Mouse (Mus musculus) MEL (cell line): ENCODE measurements around the gene Polr3gl. TPM values are rescaled to one million over a fixed set of nuclear protein-coding genes. Genes with fewer than 3 reads are reported as not detected.

Experiments used
- DNase-seq: peaks from one replicate; pipeline ENCODE4 v3.0.0; 2011; ENCODE audit warnings: low read depth, low spot score
- H3K27ac ChIP-seq: 2 replicates; pipeline ENCODE4 v1.5.1; 2012; ENCODE audit warnings: low read depth, mild to moderate bottlenecking, control low read depth, low read length, moderate library complexity; ENCODE audit not compliant: control insufficient read depth
- H3K27me3 ChIP-seq, 2 experiments: fragments of 150-350 bp in 1 of 2; sonication (generic) in 1 of 2; 2 replicates each; pipeline ENCODE4 v1.6.1; 2012; ENCODE audit warnings: low read length in 2 of 2, mild to moderate bottlenecking in 2 of 2, improper control_type of control experiment in 1 of 2, moderate library complexity in 1 of 2; ENCODE audit not compliant: insufficient read depth in 2 of 2, control insufficient read depth in 1 of 2
- H3K36me3 ChIP-seq, 2 experiments: 2 replicates each; pipeline ENCODE4 v1.6.1; 2012 to 2014; ENCODE audit warnings: low read length in 2 of 2, improper control_type of control experiment in 1 of 2, inconsistent platforms in 1 of 2, mild to moderate bottlenecking in 1 of 2; ENCODE audit not compliant: insufficient read depth in 2 of 2, control insufficient read depth in 1 of 2
- H3K4me1 ChIP-seq, 2 experiments: fragments of 150-350 bp in 1 of 2; sonication (generic) in 1 of 2; 2 replicates each; pipeline ENCODE4 v1.6.1; 2012; ENCODE audit warnings: low read length in 2 of 2, improper control_type of control experiment in 1 of 2, mild to moderate bottlenecking in 1 of 2; ENCODE audit not compliant: insufficient read depth in 2 of 2, control insufficient read depth in 1 of 2
- H3K4me3 ChIP-seq, 2 experiments: fragments of 150-350 bp in 1 of 2; sonication (generic) in 1 of 2; 2 replicates each; pipeline ENCODE4 v1.5.1; 2012; ENCODE audit warnings: low read depth in 2 of 2, low read length in 2 of 2, mild to moderate bottlenecking in 2 of 2, moderate library complexity in 2 of 2, control low read depth in 1 of 2, improper control_type of control experiment in 1 of 2; ENCODE audit not compliant: control insufficient read depth in 1 of 2, insufficient read depth in 1 of 2
- H3K79me2 ChIP-seq: 2 replicates; pipeline ENCODE4 v1.6.1; 2012; ENCODE audit warnings: mild to moderate bottlenecking, low read length, moderate library complexity; ENCODE audit not compliant: control insufficient read depth, poor library complexity, insufficient read depth
- H3K9ac ChIP-seq: 2 replicates; pipeline ENCODE4 v1.6.1; 2012; ENCODE audit warnings: low read depth, mild to moderate bottlenecking, control low read depth, low read length, moderate library complexity; ENCODE audit not compliant: control insufficient read depth, poor library complexity, severe bottlenecking
- H3K9me3 ChIP-seq: fragments of 150-350 bp; sonication (generic); replicated peaks from 2 replicates; pipeline ENCODE4 v1.6.1; 2012; ENCODE audit warnings: mild to moderate bottlenecking, low read length, improper control_type of control experiment, moderate library complexity; ENCODE audit not compliant: insufficient read depth
- CTCF ChIP-seq, 3 experiments: IDR thresholded peaks in 2 of 3; conservative IDR thresholded peaks in 1 of 3; 2 replicates each; pipeline ENCODE4 v1.5.1; 2011 to 2012; ENCODE audit warnings: low read length in 3 of 3, low read depth in 2 of 3, mild to moderate bottlenecking in 2 of 3, improper control_type of control experiment in 1 of 3, inconsistent platforms in 1 of 3, mixed read lengths in 1 of 3, moderate library complexity in 1 of 3; ENCODE audit not compliant: control insufficient read depth in 1 of 3, insufficient read depth in 1 of 3, poor library complexity in 1 of 3, severe bottlenecking in 1 of 3
- EP300 ChIP-seq, 2 experiments: IDR thresholded peaks; 2 replicates each; pipeline ENCODE4 v1.6.1; 2011; ENCODE audit warnings: improper control_type of control experiment in 2 of 2, low read length in 2 of 2, low read depth in 1 of 2, mild to moderate bottlenecking in 1 of 2
- ETS1 ChIP-seq: IDR thresholded peaks from 2 replicates; pipeline ENCODE4 v1.6.1; 2012; ENCODE audit warnings: low read depth, mild to moderate bottlenecking, inconsistent platforms, low read length, improper control_type of control experiment, moderate library complexity
- GATA1 ChIP-seq: IDR thresholded peaks from 2 replicates; pipeline ENCODE4 v1.6.1; 2011; ENCODE audit warnings: low read depth, low read length, improper control_type of control experiment
- JUND ChIP-seq: IDR thresholded peaks from 2 replicates; pipeline ENCODE4 v1.6.1; 2011; ENCODE audit warnings: low read depth, mild to moderate bottlenecking, improper control_type of control experiment, low read length
- MAFK ChIP-seq: IDR thresholded peaks from 2 replicates; pipeline ENCODE4 v1.6.1; 2011; ENCODE audit warnings: low read depth, mild to moderate bottlenecking, low read length, improper control_type of control experiment, borderline replicate concordance
- MAZ ChIP-seq: IDR thresholded peaks from 2 replicates; pipeline ENCODE4 v1.6.1; 2012; ENCODE audit warnings: low read depth, mild to moderate bottlenecking, inconsistent platforms, low read length, improper control_type of control experiment
- MXI1 ChIP-seq: IDR thresholded peaks from 2 replicates; pipeline ENCODE4 v1.6.1; 2011; ENCODE audit warnings: mild to moderate bottlenecking, low read depth, low read length, improper control_type of control experiment
- MYB ChIP-seq: IDR thresholded peaks from 2 replicates; pipeline ENCODE4 v1.6.1; 2011; ENCODE audit warnings: mild to moderate bottlenecking, low read depth, low read length, improper control_type of control experiment
- MYC ChIP-seq: IDR thresholded peaks from 2 replicates; pipeline ENCODE4 v1.6.1; 2011; ENCODE audit warnings: low read depth, mild to moderate bottlenecking, low read length, improper control_type of control experiment, moderate library complexity
- NELFE ChIP-seq: IDR thresholded peaks from 2 replicates; pipeline ENCODE4 v1.6.1; 2011; ENCODE audit warnings: low read depth, low read length, improper control_type of control experiment
- POLR2A ChIP-seq, 2 experiments: IDR thresholded peaks; 2 replicates each; pipeline ENCODE4 v1.6.1; 2011 to 2012; ENCODE audit warnings: low read length in 2 of 2, mild to moderate bottlenecking in 2 of 2, control low read depth in 1 of 2, improper control_type of control experiment in 1 of 2, low read depth in 1 of 2, moderate library complexity in 1 of 2; ENCODE audit not compliant: control insufficient read depth in 1 of 2, insufficient read depth in 1 of 2, poor library complexity in 1 of 2
- RAD21 ChIP-seq: IDR thresholded peaks from 2 replicates; pipeline ENCODE4 v1.6.1; 2011; ENCODE audit warnings: mild to moderate bottlenecking, low read depth, low read length, improper control_type of control experiment
- RCOR1 ChIP-seq: IDR thresholded peaks from 2 replicates; pipeline ENCODE4 v1.6.1; 2012; ENCODE audit warnings: low read depth, mild to moderate bottlenecking, inconsistent platforms, low read length, improper control_type of control experiment
- SIN3A ChIP-seq: IDR thresholded peaks from 2 replicates; pipeline ENCODE4 v1.6.1; 2012; ENCODE audit warnings: low read length, improper control_type of control experiment, inconsistent platforms
- SMC3 ChIP-seq: IDR thresholded peaks from 2 replicates; pipeline ENCODE4 v1.6.1; 2011; ENCODE audit warnings: low read depth, low read length, improper control_type of control experiment
- TCF12 ChIP-seq: IDR thresholded peaks from 2 replicates; pipeline ENCODE4 v1.6.1; 2014; ENCODE audit warnings: low read depth, mild to moderate bottlenecking, inconsistent platforms, low read length, improper control_type of control experiment, moderate library complexity
- USF2 ChIP-seq, 2 experiments: IDR thresholded peaks; 2 replicates each; pipeline ENCODE4 v1.6.1; 2011 to 2012; ENCODE audit warnings: improper control_type of control experiment in 2 of 2, low read length in 2 of 2, borderline replicate concordance in 1 of 2, inconsistent platforms in 1 of 2, low read depth in 1 of 2, mild to moderate bottlenecking in 1 of 2; ENCODE audit not compliant: insufficient read depth in 1 of 2
- ZC3H11A ChIP-seq: IDR thresholded peaks from 2 replicates; pipeline ENCODE4 v1.6.1; 2012; ENCODE audit warnings: low read depth, mild to moderate bottlenecking, inconsistent platforms, low read length, improper control_type of control experiment
- ZKSCAN1 ChIP-seq: IDR thresholded peaks from 2 replicates; pipeline ENCODE4 v1.6.1; 2012; ENCODE audit warnings: low read depth, mild to moderate bottlenecking, inconsistent platforms, low read length, improper control_type of control experiment, moderate library complexity
- ZMIZ1 ChIP-seq: IDR thresholded peaks from 2 replicates; pipeline ENCODE4 v1.6.1; 2012; ENCODE audit warnings: low read depth, mild to moderate bottlenecking, inconsistent platforms, low read length, improper control_type of control experiment, moderate library complexity
- ZNF384 ChIP-seq: IDR thresholded peaks from 2 replicates; pipeline ENCODE4 v1.6.1; 2012; ENCODE audit warnings: low read depth, mild to moderate bottlenecking, inconsistent platforms, low read length, improper control_type of control experiment
- polyA plus RNA-seq, 2 experiments: library from polyadenylated mRNA; stranded (reverse) in 1 of 2; unstranded in 1 of 2; fragments of >175 nt in 1 of 2; fragments of >200 nt in 1 of 2; gene quantifications; 2 replicates each; pipeline versions ENCODE4 v1.2.1 to v1.2.4; 2012; ENCODE audit warnings: low replicate concordance in 2 of 2, low read depth in 1 of 2; ENCODE audit not compliant: insufficient read length in 2 of 2, insufficient read depth in 1 of 2, missing spikeins in 1 of 2
- total RNA-seq: library from RNA; depleted of rRNA; stranded (reverse); fragments of 300-350 nt; gene quantifications from 2 replicates; pipeline ENCODE4 v1.2.3, GENCODE M21; 2012

Polr3gl gene
- total and polyA plus RNA-seq, 3 experiments, result 31.1 to 39.8 TPM; not detected in 1

GRCm38 (mm10) chr3:96541328-96542078, 52.5 kb downstream of the Polr3gl start:
- no peaks in the 10 kb centered on the region; a peak in 1 of 4 replicates for H3K27me3 ChIP-seq
- H3K4me1 ChIP-seq, result peaks cover 7 to 10% of the 10 kb centered on the region in 2 experiments; a peak in 3 of 4 replicates
- peak; percentile 66 for DNase-seq
- H3K9ac ChIP-seq, result no peak overlapping the region
- H3K79me2 ChIP-seq, result no peaks in the 10 kb centered on the region
- peaks cover 0 to 5% of the 10 kb centered on the region in 2 experiments; a peak in 2 of 4 replicates for H3K36me3 ChIP-seq
- no peak overlapping the region for H3K4me3 ChIP-seq
- TF ChIP-seq GATA1, result peak; percentile 83
- TF ChIP-seq SMC3, result peak; percentile 60
- TF ChIP-seq MAZ, result no peak
- no peak for TF ChIP-seq RCOR1
- TF ChIP-seq RAD21, result peak; percentile 58
- peak; percentile 48 for TF ChIP-seq ZC3H11A
- TF ChIP-seq JUND, result no peak
- peak in 2 of 3 experiments; percentile 45 to 71; a peak in 4 of 6 replicates for TF ChIP-seq CTCF (IDR thresholded peaks at IDR 0.05 in 2 of 3, conservative IDR thresholded peaks at IDR 0.05 in 1 of 3; ENCODE audit: control insufficient read depth in 1 of 3, insufficient read depth in 1 of 3, low read depth in 2 of 3, low read length in 3 of 3, poor library complexity in 1 of 3, severe bottlenecking in 1 of 3)
- no peak for TF ChIP-seq USF2 (IDR thresholded peaks at IDR 0.05; ENCODE audit: borderline replicate concordance in 1 of 2, insufficient read depth in 1 of 2, low read depth in 1 of 2, low read length in 2 of 2)
- no peak overlapping the region for H3K27ac ChIP-seq
- no peaks in the 10 kb centered on the region for H3K9me3 ChIP-seq

- H3K4me1 ChIP-seq, result peaks cover 7 to 10% of the 10 kb centered on the region in 2 experiments; a peak in 3 of 4 replicates
- TF ChIP-seq SIN3A (no peak; the same call in 1 of the 2 replicates), MXI1 (0 out of 2 replicates have a peak, but pooled peaks have one; percentile 10), ZMIZ1 (no peak), POLR2A (IDR thresholded peaks at IDR 0.05; ENCODE audit: control insufficient read depth in 1 of 2, insufficient read depth in 1 of 2, low read depth in 1 of 2, low read length in 2 of 2, poor library complexity in 1 of 2) (no peak), ETS1 (0 out of 2 replicates have a peak, but pooled peaks have one; percentile 12), NELFE (no peak), MAFK (no peak), TCF12 (no peak), ZNF384 (no peak), ZKSCAN1 (no peak), CTCF (IDR thresholded peaks at IDR 0.05 in 2 of 3, conservative IDR thresholded peaks at IDR 0.05 in 1 of 3; ENCODE audit: control insufficient read depth in 1 of 3, insufficient read depth in 1 of 3, low read depth in 2 of 3, low read length in 3 of 3, poor library complexity in 1 of 3, severe bottlenecking in 1 of 3) (no peak), MYC (0 out of 2 replicates have a peak, but pooled peaks have one; percentile 11), GATA1 (peak; percentile 59; the same call in 1 of the 2 replicates), ZC3H11A (no peak), EP300 (IDR thresholded peaks at IDR 0.05; ENCODE audit: low read depth in 1 of 2, low read length in 2 of 2) (peak; percentile 39 to 59; a peak in 3 of 4 replicates), MYB (no peak)
- TF ChIP-seq, all 39 proteins: peak for 5
- Histone ChIP-seq H3K27ac (no peak overlapping the region), H3K9me3 (no peaks in the 10 kb centered on the region), H3K9ac (no peak overlapping the region), H3K4me3 (no peak overlapping the region), H3K27me3 (no peaks in the 10 kb centered on the region; a peak in 1 of 4 replicates), H3K79me2 (no peaks in the 10 kb centered on the region), H3K36me3 (peaks cover 0 to 5% of the 10 kb centered on the region in 2 experiments; a peak in 2 of 4 replicates)
- DNase-seq, result no peak
Observed at GRCm38 (mm10) chr3:96540740-96541139, 53.2 kb downstream of the Polr3gl start.
